Mouse (Mus musculus) liver, postnatal 0 days (tissue): ENCODE results near the gene Dnajb5. TPM values are rescaled to one million over a fixed set of nuclear protein-coding genes. Genes with fewer than 3 reads are reported as not detected.

ENCODE experiments used
- ATAC-seq: fragments of 200-750 bp; cut with Nextera tagmentation; 2 replicates; pipeline ENCODE4 v1.8.0; 2017; ENCODE audit warnings: mild to moderate bottlenecking, moderate library complexity
- DNase-seq: peaks from one replicate; pipeline ENCODE4 v3.0.0-alpha.2; 2016
- H3K27ac ChIP-seq: fragments of 300-500 bp; sonication (generic); 2 replicates; pipeline ENCODE4 v1.5.1; 2014; ENCODE audit warnings: antibody characterized with exemption, moderate library complexity, mild to moderate bottlenecking, low read depth
- H3K27me3 ChIP-seq: fragments of 300-500 bp; sonication (generic); 2 replicates; pipeline ENCODE4 v1.6.1; 2014; ENCODE audit warnings: low read length, control low read depth, mixed read lengths; ENCODE audit not compliant: insufficient read depth
- H3K36me3 ChIP-seq: fragments of 300-500 bp; sonication (generic); replicated peaks from 2 replicates; pipeline ENCODE4 v1.6.1; 2014; ENCODE audit warnings: mild to moderate bottlenecking, control low read depth, low read length, moderate library complexity, mixed read lengths; ENCODE audit not compliant: insufficient read depth
- H3K4me1 ChIP-seq: fragments of 300-500 bp; sonication (generic); 2 replicates; pipeline ENCODE4 v1.6.1; 2014; ENCODE audit warnings: antibody characterized with exemption, mild to moderate bottlenecking, control low read depth; ENCODE audit not compliant: insufficient read depth
- H3K4me2 ChIP-seq: fragments of 300-500 bp; sonication (generic); 2 replicates; pipeline ENCODE4 v1.6.1; 2014; ENCODE audit warnings: low read depth, mild to moderate bottlenecking, low read length, moderate library complexity, mixed read lengths
- H3K4me3 ChIP-seq: fragments of 300-500 bp; sonication (generic); 2 replicates; pipeline ENCODE4 v1.5.1; 2014; ENCODE audit warnings: low read depth, low read length
- H3K9ac ChIP-seq: fragments of 300-500 bp; sonication (generic); replicated peaks from 2 replicates; pipeline ENCODE4 v1.6.1; 2014; ENCODE audit warnings: mild to moderate bottlenecking, moderate library complexity
- H3K9me3 ChIP-seq: fragments of 300-500 bp; sonication (generic); 2 replicates; pipeline ENCODE4 v1.6.1; 2016; ENCODE audit warnings: mild to moderate bottlenecking, control low read depth, low read length, mixed read lengths
- CTCF ChIP-seq: sonication (generic); IDR thresholded peaks from 2 replicates; pipeline ENCODE4 v1.5.1; 2016; ENCODE audit warnings: antibody characterized with exemption, low read depth
- EP300 ChIP-seq: IDR thresholded peaks from 2 replicates; pipeline ENCODE4 v1.6.1; 2016; ENCODE audit warnings: antibody characterized with exemption, low read depth, mild to moderate bottlenecking
- WGBS: fragments of 180-500 bp; shearing (Covaris S2); extraction: QIAGEN DNeasy Blood & Tissue Kit; methylation state at CpG from one replicate; pipeline ENCODE4 v1.1.7; 2014; ENCODE audit not compliant: insufficient replicate concordance; 5-methylcytosine and 5-hydroxymethylcytosine counted together
- polyA plus RNA-seq: library from polyadenylated mRNA; unstranded; fragments of >200 nt; fragmentation: Nextera tagmentation; extraction: Ambion mirVana; gene quantifications from 2 replicates; pipeline ENCODE4 v1.2.1, GENCODE M21; 2015

Gene Dnajb5
- polyA plus RNA-seq, 1 experiment from 2014 or later = 0.73 TPM

GRCm38 (mm10) chr4:42913391-42913790, 36.2 kb upstream of the Dnajb5 start:
- Histone ChIP-seq H3K4me2 (no peak overlapping the region), H3K9ac (no peak overlapping the region), H3K4me1 (peaks cover 3% of the 10 kb centered on the region; the same call in 1 of the 2 replicates), H3K4me3 (no peak overlapping the region), H3K27me3 (peaks cover 33% of the 10 kb centered on the region), H3K9me3 (no peaks in the 10 kb centered on the region), H3K36me3 (no peaks in the 10 kb centered on the region), H3K27ac (no peak overlapping the region)
- 42% methylated on average over 10 of the region's 10 CpGs for WGBS
- DNase-seq (no peak), ATAC-seq (no peak)
- TF ChIP-seq CTCF (no peak), EP300 (no peak)

GRCm38 (mm10) chr4:42915311-42915710, 34.3 kb upstream of the Dnajb5 start:
- Histone ChIP-seq H3K27me3 (peaks cover 40% of the 10 kb centered on the region), H3K4me3 (no peak overlapping the region), H3K4me2 (no peak overlapping the region), H3K27ac (no peak overlapping the region), H3K36me3 (no peaks in the 10 kb centered on the region), H3K9ac (no peak overlapping the region), H3K4me1 (peaks cover 3% of the 10 kb centered on the region; the same call in 1 of the 2 replicates), H3K9me3 (no peaks in the 10 kb centered on the region)
- TF ChIP-seq EP300 = no peak
- WGBS = 73% methylated on average over 12 of the region's 12 CpGs
- no peak for ATAC-seq
- no peak for DNase-seq

GRCm38 (mm10) chr4:42915966-42916365, 33.6 kb upstream of the Dnajb5 start:
- ATAC-seq (no peak), DNase-seq (no peak)
- no peak overlapping the region for H3K27ac ChIP-seq
- no peaks in the 10 kb centered on the region for H3K9me3 ChIP-seq
- H3K36me3 ChIP-seq = no peaks in the 10 kb centered on the region
- no peak overlapping the region for H3K4me3 ChIP-seq
- WGBS = 78% methylated on average over 1 of the region's 1 CpGs
- no peak overlapping the region for H3K4me2 ChIP-seq
- H3K4me1 ChIP-seq = peaks cover 3% of the 10 kb centered on the region; the same call in 1 of the 2 replicates
- TF ChIP-seq EP300 = no peak
- TF ChIP-seq CTCF = no peak
- no peak overlapping the region for H3K9ac ChIP-seq
- peaks cover 40% of the 10 kb centered on the region for H3K27me3 ChIP-seq

- H3K9me3 ChIP-seq = no peaks in the 10 kb centered on the region
- peaks cover 40% of the 10 kb centered on the region for H3K27me3 ChIP-seq
- peak within 1 kb of the TSS; percentile 76 for H3K4me2 ChIP-seq
- 0 out of 2 replicates have a peak within 1 kb of the TSS, but pooled peaks have one; percentile 7 for H3K9ac ChIP-seq
- DNase-seq (no peak), ATAC-seq (no peak)
- WGBS = 5% methylated on average over 48 of the region's 90 CpGs
- H3K27ac ChIP-seq = no peak within 1 kb of the TSS
- H3K4me1 ChIP-seq = peaks cover 3% of the 10 kb centered on the region; the same call in 1 of the 2 replicates
- H3K36me3 ChIP-seq = no peaks in the 10 kb centered on the region
- H3K4me3 ChIP-seq = peak within 1 kb of the TSS; percentile 49
- no peak for TF ChIP-seq CTCF
- no peak for TF ChIP-seq EP300
Measured at GRCm38 (mm10) chr4:42916617-42917401, 32.8 kb upstream of the Dnajb5 start, which contains the start of gene Phf24. Phf24 (plus strand) TSS chr4:42916660.

- Histone ChIP-seq H3K4me1 (peaks cover 3% of the 10 kb centered on the region; the same call in 1 of the 2 replicates), H3K27me3 (peaks cover 40% of the 10 kb centered on the region), H3K4me3 (peak overlapping the region; percentile 49), H3K9ac (0 out of 2 replicates have a peak overlapping the region, but pooled peaks have one; percentile 7), H3K36me3 (no peaks in the 10 kb centered on the region), H3K27ac (no peak overlapping the region), H3K4me2 (peak overlapping the region; percentile 76), H3K9me3 (no peaks in the 10 kb centered on the region)
- peak; percentile 19 for DNase-seq
- no peak for ATAC-seq
- TF ChIP-seq CTCF (no peak), EP300 (no peak)
- 8% methylated on average over 26 of the region's 26 CpGs for WGBS
Measured at GRCm38 (mm10) chr4:42917402-42917774, 32.2 kb upstream of the Dnajb5 start.

GRCm38 (mm10) chr4:42920726-42921125, 28.9 kb upstream of the Dnajb5 start:
- Histone ChIP-seq H3K27ac (no peak overlapping the region), H3K36me3 (no peaks in the 10 kb centered on the region), H3K4me1 (peaks cover 3% of the 10 kb centered on the region; the same call in 1 of the 2 replicates), H3K9me3 (no peaks in the 10 kb centered on the region), H3K27me3 (peaks cover 30% of the 10 kb centered on the region), H3K4me2 (no peak overlapping the region), H3K4me3 (no peak overlapping the region), H3K9ac (no peak overlapping the region)
- DNase-seq (no peak), ATAC-seq (no peak)
- 60% methylated on average over 9 of the region's 9 CpGs for WGBS
- no peak for TF ChIP-seq EP300
- TF ChIP-seq CTCF = no peak
